Comparison of ENCODE assay signal across 21 mouse cellular contexts in the genomic region with DNA sequence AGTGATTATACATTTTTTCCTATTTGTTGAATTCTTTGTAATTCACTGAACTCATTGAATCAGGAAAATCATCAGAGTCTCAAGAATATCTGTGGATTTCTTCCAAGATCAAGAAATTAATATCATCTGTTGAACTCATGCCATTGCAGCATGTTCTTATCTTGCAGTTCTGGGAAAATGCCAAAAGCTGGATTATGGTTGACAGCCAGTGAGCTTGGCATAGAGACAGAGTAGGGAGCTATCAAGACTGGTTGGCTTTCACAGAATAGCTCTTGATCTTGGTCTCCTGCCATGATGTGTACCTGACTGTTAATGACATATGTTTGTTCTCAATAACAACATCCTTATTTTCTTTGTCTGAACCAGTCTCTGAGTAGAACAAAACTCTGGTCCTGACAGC.
DNase-seq lines count a peak whose midpoint lies in the region; ATAC-seq and TF ChIP-seq lines count a peak whose summit lies in the region.
"Had no signal": no experiment of that assay in that cellular context is flagged by ENCODE, and none has a peak within 500 bp of the region (broad histone marks: within the 10 kb centered on the region; RNA-seq: fewer than 3 reads in every experiment).

No protein-coding gene starts in this region.

- H3K4me3 ChIP-seq in forebrain, embryonic 14.5 days (ENCODE audit: low read depth, low read length) = no peak overlapping the region
- no peak overlapping the region for H3K4me3 ChIP-seq in forebrain, embryonic 16.5 days (replicated peaks; ENCODE audit: low read length)
- H3K4me3 ChIP-seq in limb, embryonic 14.5 days (replicated peaks; ENCODE audit: low read length) = no peak overlapping the region
- H3K4me3 ChIP-seq in limb, embryonic 10.5 days = no peak overlapping the region
- H3K4me3 ChIP-seq: embryonic facial prominence, embryonic 13.5 days; heart, embryonic 13.5 days; intestine, embryonic 15.5 days; kidney, embryonic 15.5 days; limb, embryonic 15.5 days had no signal

- no peaks in the 10 kb centered on the region for H3K9me3 ChIP-seq in forebrain, embryonic 14.5 days (replicated peaks; ENCODE audit: control insufficient read depth, low read length)
- no peaks in the 10 kb centered on the region for H3K9me3 ChIP-seq in forebrain, embryonic 16.5 days (ENCODE audit: control insufficient read depth, low read length)
- no peaks in the 10 kb centered on the region for H3K9me3 ChIP-seq in limb, embryonic 14.5 days (ENCODE audit: control insufficient read depth, low read length)
- H3K9me3 ChIP-seq in limb, embryonic 10.5 days (replicated peaks) = no peaks in the 10 kb centered on the region
- H3K9me3 ChIP-seq: embryonic facial prominence, embryonic 13.5 days; heart, embryonic 13.5 days; intestine, embryonic 15.5 days; kidney, embryonic 15.5 days; limb, embryonic 15.5 days had no signal

- no peaks in the 10 kb centered on the region for H3K4me1 ChIP-seq in forebrain, embryonic 14.5 days (ENCODE audit: control insufficient read depth, insufficient read depth, low read length)
- H3K4me1 ChIP-seq in forebrain, embryonic 16.5 days (replicated peaks; ENCODE audit: control insufficient read depth, insufficient read depth, low read length) = no peaks in the 10 kb centered on the region
- H3K4me1 ChIP-seq in limb, embryonic 14.5 days (ENCODE audit: control insufficient read depth, insufficient read depth, low read length) = no peaks in the 10 kb centered on the region
- H3K4me1 ChIP-seq in limb, embryonic 10.5 days = no peaks in the 10 kb centered on the region
- H3K4me1 ChIP-seq: embryonic facial prominence, embryonic 13.5 days; heart, embryonic 13.5 days; intestine, embryonic 15.5 days; kidney, embryonic 15.5 days; limb, embryonic 15.5 days had no signal

- H3K27ac ChIP-seq in forebrain, embryonic 14.5 days (ENCODE audit: low read depth, low read length) = no peak overlapping the region
- no peak overlapping the region for H3K27ac ChIP-seq in forebrain, embryonic 16.5 days (ENCODE audit: low read length)
- no peak overlapping the region for H3K27ac ChIP-seq in limb, embryonic 14.5 days (replicated peaks; ENCODE audit: low read depth, low read length)
- no peak overlapping the region for H3K27ac ChIP-seq in limb, embryonic 10.5 days
- H3K27ac ChIP-seq: embryonic facial prominence, embryonic 13.5 days; heart, embryonic 13.5 days; hindbrain, embryonic 14.5 days; intestine, embryonic 15.5 days; kidney, embryonic 15.5 days; limb, embryonic 15.5 days; stomach, postnatal 0 days had no signal

- TF ChIP-seq POLR2A in limb, embryonic 14.5 days (IDR thresholded peaks at IDR 0.05; ENCODE audit: borderline replicate concordance, extremely low read depth, insufficient read depth, insufficient read length) = no peak
- TF ChIP-seq POLR2A in brain, embryonic 14.5 days (IDR thresholded peaks at IDR 0.05; ENCODE audit: borderline replicate concordance, extremely low read depth, insufficient read depth, insufficient read length, poor library complexity, severe bottlenecking) = no peak

- H3K36me3 ChIP-seq in forebrain, embryonic 14.5 days (ENCODE audit: control insufficient read depth, insufficient read depth, low read length) = no peaks in the 10 kb centered on the region
- no peaks in the 10 kb centered on the region for H3K36me3 ChIP-seq in forebrain, embryonic 16.5 days (ENCODE audit: control insufficient read depth, insufficient read depth)
- no peaks in the 10 kb centered on the region for H3K36me3 ChIP-seq in limb, embryonic 14.5 days (ENCODE audit: control insufficient read depth, insufficient read depth, low read length)
- H3K36me3 ChIP-seq in limb, embryonic 10.5 days = no peaks in the 10 kb centered on the region
- H3K36me3 ChIP-seq: embryonic facial prominence, embryonic 13.5 days; heart, embryonic 13.5 days; intestine, embryonic 15.5 days; kidney, embryonic 15.5 days; limb, embryonic 15.5 days had no signal

- H3K27me3 ChIP-seq in forebrain, embryonic 14.5 days (replicated peaks; ENCODE audit: control insufficient read depth, insufficient read depth, low read length) = no peaks in the 10 kb centered on the region
- H3K27me3 ChIP-seq in forebrain, embryonic 16.5 days (replicated peaks; ENCODE audit: control insufficient read depth, insufficient read depth, low read length) = no peaks in the 10 kb centered on the region
- H3K27me3 ChIP-seq in limb, embryonic 14.5 days (ENCODE audit: control insufficient read depth, insufficient read depth, low read length) = no peaks in the 10 kb centered on the region
- H3K27me3 ChIP-seq in limb, embryonic 10.5 days (ENCODE audit: low read depth, poor library complexity, severe bottlenecking) = no peaks in the 10 kb centered on the region
- H3K27me3 ChIP-seq: embryonic facial prominence, embryonic 13.5 days; heart, embryonic 13.5 days; intestine, embryonic 15.5 days; kidney, embryonic 15.5 days; limb, embryonic 15.5 days had no signal

- no peak overlapping the region for H3K9ac ChIP-seq in forebrain, embryonic 14.5 days (ENCODE audit: low read length)
- H3K9ac ChIP-seq in forebrain, embryonic 16.5 days (replicated peaks; ENCODE audit: low read depth, low read length) = no peak overlapping the region
- no peak overlapping the region for H3K9ac ChIP-seq in limb, embryonic 14.5 days (ENCODE audit: low read depth, low read length, severe bottlenecking)
- H3K9ac ChIP-seq: embryonic facial prominence, embryonic 13.5 days; heart, embryonic 13.5 days; hindbrain, embryonic 14.5 days; intestine, embryonic 15.5 days; kidney, embryonic 15.5 days; limb, embryonic 15.5 days; liver, postnatal 0 days had no signal

- no peak for ATAC-seq in forebrain, embryonic 14.5 days
- ATAC-seq in forebrain, embryonic 16.5 days = no peak
- no peak for ATAC-seq in limb, embryonic 14.5 days (ENCODE audit: low FRiP score, low read depth)
- ATAC-seq: CD4-positive, CD25-positive, alpha-beta regulatory T cell, adult 4 months; intestine, embryonic 15.5 days; liver, postnatal 0 days had no signal

- TF ChIP-seq CTCF in brain, embryonic 14.5 days (IDR thresholded peaks at IDR 0.05; ENCODE audit: borderline replicate concordance, extremely low read depth, insufficient read depth, insufficient read length) = no peak

- H3K4me2 ChIP-seq in forebrain, embryonic 14.5 days (ENCODE audit: low read length) = no peak overlapping the region
- H3K4me2 ChIP-seq in forebrain, embryonic 16.5 days (ENCODE audit: low read length) = no peak overlapping the region
- H3K4me2 ChIP-seq in limb, embryonic 14.5 days (replicated peaks; ENCODE audit: low read depth, low read length, severe bottlenecking) = no peak overlapping the region
- H3K4me2 ChIP-seq: embryonic facial prominence, embryonic 13.5 days; heart, embryonic 13.5 days; hindbrain, embryonic 14.5 days; intestine, embryonic 15.5 days; kidney, embryonic 15.5 days; limb, embryonic 15.5 days had no signal

- DNase-seq in adrenal gland, adult 2 months = peak; percentile 4
- DNase-seq in adrenal gland, adult 8-10 months = no peak
- peak; percentile 53 for DNase-seq in forebrain, embryonic 14.5 days (ENCODE audit: low spot score)
- DNase-seq in limb, embryonic 14.5 days (ENCODE audit: low spot score) = peak; percentile 7
- DNase-seq in limb, embryonic 10.5 days (ENCODE audit: low spot score) = no peak
- peak; percentile 62 for DNase-seq in brain, embryonic 14.5 days (ENCODE audit: low read depth)
- no peak for DNase-seq in lung, adult 18-20 months
- DNase-seq: cerebellum, adult 11 months; kidney, postnatal 4 days; liver, postnatal 0 days; lung, postnatal 36 days; retina, postnatal 1 day had no signal

Comparison
In these comparisons a context has a peak if more than half of its experiments do, and no peak if none do; other contexts are left out.
1. DNase-seq: peak in adrenal gland, adult 2 months (single experiment), forebrain, embryonic 14.5 days (single experiment), limb, embryonic 14.5 days (single experiment) and brain, embryonic 14.5 days (single experiment); none in adrenal gland, adult 8-10 months (single experiment), limb, embryonic 10.5 days (single experiment) and lung, adult 18-20 months (0 of 2).